Mouse (Mus musculus): ENCODE measurements around the gene Caly. TPM values are rescaled to one million over a fixed set of nuclear protein-coding genes. Genes with fewer than 3 reads are reported as not detected.

Caly gene
- not detected in 2 replicates for total RNA-seq (2017)

- ATAC-seq (replicated peaks; ENCODE audit: low read depth, poor library complexity, severe bottlenecking): peak; percentile 55
Observed at GRCm38 (mm10) chr7:140082242-140082678, at the start of gene Caly. Gene Caly, minus strand, starts transcription at chr7:140082548.

- ATAC-seq (replicated peaks; ENCODE audit: low read depth, poor library complexity, severe bottlenecking): no peak
Observed at GRCm38 (mm10) chr7:140127911-140128310, 45.6 kb upstream of the Caly start.

DNA sequence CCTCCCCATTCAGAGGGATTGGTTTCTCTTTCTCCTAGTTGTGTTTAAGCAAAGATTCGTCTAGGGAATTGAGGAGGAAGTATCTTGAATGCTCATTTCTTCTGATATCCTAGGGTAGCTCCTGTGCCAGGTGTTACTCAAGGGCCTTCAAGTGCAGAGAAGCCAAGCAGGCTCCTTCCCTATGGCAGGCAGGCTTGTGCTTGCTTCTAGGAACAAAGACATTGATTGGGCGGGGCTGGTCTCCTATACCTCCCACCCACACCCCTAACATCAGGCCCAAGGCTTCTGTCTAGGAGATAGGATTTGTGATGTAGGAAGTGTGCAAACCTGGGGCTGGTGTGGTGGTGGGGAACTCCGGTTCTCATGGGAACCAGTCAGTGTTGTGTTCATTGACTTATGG lies 44.6 kb upstream of the Caly start:
- ATAC-seq (replicated peaks; ENCODE audit: low read depth, poor library complexity, severe bottlenecking): no peak

DNA sequence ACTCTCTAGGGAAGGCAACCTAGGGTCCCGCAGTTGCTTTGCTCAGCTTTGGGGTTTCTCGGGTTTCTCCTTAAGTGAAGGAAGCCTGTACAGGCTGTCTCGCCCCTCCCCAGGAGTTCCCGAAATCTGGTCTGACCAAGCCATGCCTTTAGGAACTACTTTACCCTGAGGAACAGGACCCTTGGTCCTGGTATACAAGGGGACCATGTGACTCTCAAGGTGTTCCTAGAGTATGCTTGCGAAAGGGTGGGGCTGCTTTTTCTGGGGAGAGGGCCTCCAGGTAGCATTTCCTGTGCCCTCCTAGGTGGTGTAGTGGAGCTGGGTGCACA lies 43.6 kb upstream of the Caly start:
- ATAC-seq (replicated peaks; ENCODE audit: low read depth, poor library complexity, severe bottlenecking): no peak

- peak; percentile 95 for ATAC-seq (replicated peaks; ENCODE audit: low read depth, poor library complexity, severe bottlenecking)
Observed at GRCm38 (mm10) chr7:140125278-140126021, 43.1 kb upstream of the Caly start.

GRCm38 (mm10) chr7:140124382-140124781 lies 42.0 kb upstream of the Caly start:
- no peak for ATAC-seq (replicated peaks; ENCODE audit: low read depth, poor library complexity, severe bottlenecking)

DNA sequence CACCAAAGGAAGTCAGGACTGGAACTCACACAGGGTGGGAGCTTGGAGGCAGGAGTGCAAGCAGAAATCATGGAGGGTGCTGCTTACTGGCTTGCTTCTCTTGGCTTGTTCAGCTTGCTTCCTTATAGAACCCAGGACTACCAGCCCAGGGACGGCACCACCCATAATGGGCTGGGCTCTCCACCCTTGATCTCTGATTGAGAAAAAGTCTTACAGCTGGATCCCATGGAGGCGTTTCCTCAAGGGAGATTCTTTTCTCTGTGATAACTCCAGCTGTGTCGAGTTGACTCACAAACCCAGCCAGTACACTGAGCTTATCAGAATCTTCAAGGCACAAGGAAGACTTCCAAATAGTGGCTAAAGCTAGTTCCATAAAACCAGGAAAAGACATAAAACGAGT lies 40.4 kb upstream of the Caly start:
- ATAC-seq (replicated peaks; ENCODE audit: low read depth, poor library complexity, severe bottlenecking): no peak

GRCm38 (mm10) chr7:140121338-140121910 lies 39.1 kb upstream of the Caly start:
- no peak for ATAC-seq (replicated peaks; ENCODE audit: low read depth, poor library complexity, severe bottlenecking)

DNA sequence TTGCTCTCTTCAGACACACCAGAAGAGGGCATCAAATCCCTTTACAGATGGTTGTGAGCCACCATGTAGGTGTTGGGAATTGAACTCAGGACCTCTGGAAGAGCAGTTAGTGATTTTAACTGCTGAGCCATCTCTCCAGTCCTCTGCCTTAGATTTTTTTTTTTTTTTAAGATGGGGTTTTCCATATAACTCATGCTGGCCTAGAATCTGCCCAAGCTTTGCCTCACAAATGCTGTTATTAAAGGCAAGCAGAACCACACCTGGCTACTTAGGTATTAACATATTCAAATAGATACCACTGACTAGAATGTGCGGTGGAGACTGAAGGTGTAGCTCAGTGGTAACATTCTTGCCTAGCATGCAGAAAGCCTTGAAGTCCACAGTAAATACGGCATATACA lies 38.1 kb upstream of the Caly start:
- ATAC-seq (replicated peaks; ENCODE audit: low read depth, poor library complexity, severe bottlenecking): no peak

DNA sequence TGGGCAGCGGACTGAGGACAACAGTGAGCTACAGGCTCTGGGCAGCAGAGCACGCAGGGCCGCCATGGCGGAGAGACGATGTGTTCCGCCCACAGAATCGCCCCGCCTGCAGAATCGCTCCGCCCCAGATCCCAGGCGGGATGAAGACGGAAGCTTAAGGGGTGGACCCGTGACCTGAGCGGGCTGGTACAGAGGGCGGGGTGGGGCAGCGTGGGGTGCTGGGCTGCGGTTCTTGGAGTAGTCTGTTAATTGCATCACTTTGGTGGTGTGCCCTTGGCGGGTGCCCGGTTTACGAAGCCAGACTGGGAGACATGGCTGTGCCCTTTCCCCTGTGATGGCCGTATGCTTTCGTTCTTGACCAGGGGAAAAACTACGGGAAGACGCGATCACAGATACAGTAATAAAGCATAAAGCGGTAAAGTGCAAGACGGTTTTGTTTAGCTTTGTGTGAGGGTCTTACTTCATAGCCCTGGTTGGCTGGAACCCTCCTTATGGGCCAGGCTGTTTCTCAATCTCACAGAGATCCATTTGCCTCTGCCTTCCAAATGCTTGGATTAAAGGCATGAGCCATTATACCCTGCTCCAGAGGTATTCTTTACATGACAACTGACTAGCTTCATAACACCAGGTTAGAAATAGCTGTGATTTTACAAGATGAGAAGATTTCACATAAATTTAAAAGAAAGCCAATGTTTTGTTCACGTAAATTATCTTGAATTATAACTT lies 34.1 kb upstream of the Caly start, which contains the start of gene Echs1:
TSS of gene Echs1 (minus strand) at position 148 of the 726 bp plus-strand sequence.
- ATAC-seq (replicated peaks; ENCODE audit: low read depth, poor library complexity, severe bottlenecking): peak; percentile 96

GRCm38 (mm10) chr7:140115583-140116328 lies 33.4 kb upstream of the Caly start, which contains the start of gene Paox:
Gene Paox, plus strand, starts transcription at chr7:140115799.
- peak; percentile 76 for ATAC-seq (replicated peaks; ENCODE audit: low read depth, poor library complexity, severe bottlenecking)

DNA sequence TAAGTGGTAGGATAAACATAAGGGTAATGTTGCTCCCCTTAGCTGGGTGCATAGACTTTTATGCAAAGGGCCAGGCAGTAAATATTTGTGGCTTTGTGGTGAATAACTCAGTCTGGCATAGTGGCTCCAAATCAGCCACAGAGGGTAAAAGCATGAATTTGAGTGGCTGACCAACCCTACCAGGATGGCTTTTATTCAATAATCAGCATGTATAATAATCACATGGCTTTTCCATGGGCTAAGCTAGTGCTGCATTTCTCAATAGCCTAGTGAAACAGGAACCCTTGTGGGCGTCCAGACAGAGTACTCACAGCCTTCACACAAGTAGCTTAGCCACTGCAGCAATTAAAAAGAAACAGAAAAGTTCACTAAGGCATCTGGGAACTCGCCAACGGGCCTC lies 29.6 kb upstream of the Caly start:
- no peak for ATAC-seq (replicated peaks; ENCODE audit: low read depth, poor library complexity, severe bottlenecking)

GRCm38 (mm10) chr7:140104009-140104408 lies 21.7 kb upstream of the Caly start:
- no peak for ATAC-seq (replicated peaks; ENCODE audit: low read depth, poor library complexity, severe bottlenecking)

- ATAC-seq (replicated peaks; ENCODE audit: low read depth, poor library complexity, severe bottlenecking): peak; percentile 100
Observed at GRCm38 (mm10) chr7:140101993-140102860, 19.9 kb upstream of the Caly start, which contains the start of gene Fuom. Gene Fuom, minus strand, starts transcription at chr7:140102441.

- no peak for ATAC-seq (replicated peaks; ENCODE audit: low read depth, poor library complexity, severe bottlenecking)
Observed at GRCm38 (mm10) chr7:140101498-140101897, 19.1 kb upstream of the Caly start.

GRCm38 (mm10) chr7:140098466-140098865 lies 16.1 kb upstream of the Caly start:
- ATAC-seq (replicated peaks; ENCODE audit: low read depth, poor library complexity, severe bottlenecking): no peak

- ATAC-seq (replicated peaks; ENCODE audit: low read depth, poor library complexity, severe bottlenecking): 0 out of 2 replicates have a peak, but pooled peaks have one; percentile 6
Observed at GRCm38 (mm10) chr7:140096055-140096454, 13.7 kb upstream of the Caly start.

- no peak for ATAC-seq (replicated peaks; ENCODE audit: low read depth, poor library complexity, severe bottlenecking)
Observed at GRCm38 (mm10) chr7:140095556-140095955, 13.2 kb upstream of the Caly start.

- ATAC-seq (replicated peaks; ENCODE audit: low read depth, poor library complexity, severe bottlenecking): no peak
Observed at GRCm38 (mm10) chr7:140094954-140095353, 12.6 kb upstream of the Caly start.

Measured in common myeloid progenitor, adult 5-6 weeks (primary cell).